Mouse (Mus musculus) lung, postnatal 0 days (tissue): Measurements from ENCODE around the gene Zfp36l1.

Experiments used
- CTCF ChIP-seq: IDR thresholded peaks from 2 replicates; pipeline ENCODE4 v1.5.1; 2016; ENCODE audit warnings: antibody characterized with exemption, mild to moderate bottlenecking
- EP300 ChIP-seq: IDR thresholded peaks from 2 replicates; pipeline ENCODE4 v1.6.1; 2016; ENCODE audit warnings: antibody characterized with exemption, mild to moderate bottlenecking, control low read depth

- TF ChIP-seq CTCF (no peak), EP300 (no peak)
Measured at GRCm38 (mm10) chr12:80106138-80106895, 6.5 kb downstream of the Zfp36l1 start.
